Mouse (Mus musculus): ENCODE measurements around the gene Gnl2. TPM values are rescaled to one million over a fixed set of nuclear protein-coding genes. Genes with fewer than 3 reads are reported as not detected.

Gene Gnl2
- 61.3 and 94.7 TPM in 2 replicates for polyA plus RNA-seq (2012; rRNA removed)
- polyA plus RNA-seq (2014; fragmentation: Nextera tagmentation; extraction: Ambion mirVana) = 74.1 and 76.2 TPM in 2 replicates

DNA sequence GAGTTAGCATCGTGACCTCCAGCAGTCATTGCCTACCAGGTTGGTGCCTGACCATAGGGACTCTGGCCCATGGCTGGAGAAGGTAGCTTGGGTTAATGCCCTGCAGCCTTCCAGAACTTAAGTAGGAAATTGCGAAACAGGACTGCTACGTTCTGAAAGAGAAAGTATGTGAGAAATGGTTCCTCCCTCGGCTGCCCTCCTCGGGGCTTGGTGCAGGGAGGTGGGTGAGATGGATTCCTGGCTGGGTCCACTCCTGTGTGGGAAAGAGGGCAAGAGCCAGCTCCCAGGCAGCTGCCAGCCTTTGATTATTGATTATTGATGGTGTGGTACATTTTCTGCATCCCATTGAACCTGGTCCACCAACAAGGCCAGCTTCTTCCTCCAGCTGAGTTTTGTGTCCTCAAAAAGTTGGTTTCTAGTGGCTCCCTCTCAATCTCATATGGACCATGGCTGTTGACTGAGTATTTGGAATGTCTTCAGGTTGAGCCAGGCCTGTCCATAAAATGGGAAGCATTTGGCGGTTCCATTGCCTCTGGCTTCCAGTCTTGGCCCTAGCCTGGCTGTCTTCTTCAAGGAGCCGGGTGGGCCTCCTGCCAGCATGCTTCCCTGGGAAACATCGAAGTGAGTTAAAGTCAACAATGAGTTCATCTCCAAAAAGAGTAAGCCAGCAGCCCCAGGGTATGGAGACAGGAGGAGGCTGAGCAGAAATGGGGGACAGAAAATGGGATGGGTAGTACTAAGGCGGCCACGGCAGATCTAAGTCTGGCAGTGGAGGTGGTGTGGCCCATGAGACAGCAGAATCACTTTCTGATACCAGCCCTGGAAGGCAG is at the start of gene Gnl2:
Gene Gnl2, plus strand, starts transcription at position 780 of the 830 bp plus-strand sequence.
- WGBS = 84% methylated on average over 10 of the region's 10 CpGs
- Histone ChIP-seq H3K36me3 (ENCODE audit: control insufficient read depth, insufficient read depth, low read length) (no peaks in the 10 kb centered on the region), H3K27me3 (ENCODE audit: control insufficient read depth, insufficient read depth, low read length) (0 out of 2 replicates have a peak, but pooled peaks cover 4% of the 10 kb centered on the region), H3K27ac (replicated peaks; ENCODE audit: low read depth, low read length) (no peak within 1 kb of the TSS), H3K4me2 (replicated peaks; ENCODE audit: low read depth, low read length, severe bottlenecking) (no peak within 1 kb of the TSS), H3K9me3 (ENCODE audit: control insufficient read depth, low read length) (no peaks in the 10 kb centered on the region), H3K4me3 (replicated peaks; ENCODE audit: low read length) (no peak within 1 kb of the TSS), H3K9ac (ENCODE audit: low read depth, low read length, severe bottlenecking) (no peak within 1 kb of the TSS), H3K4me1 (ENCODE audit: control insufficient read depth, insufficient read depth, low read length) (no peaks in the 10 kb centered on the region)
- DNase-seq (ENCODE audit: low spot score) = no peak
- TF ChIP-seq POLR2A (IDR thresholded peaks at IDR 0.05; ENCODE audit: borderline replicate concordance, extremely low read depth, insufficient read depth, insufficient read length) = no peak
- ATAC-seq (ENCODE audit: low FRiP score, low read depth) = no peak

DNA sequence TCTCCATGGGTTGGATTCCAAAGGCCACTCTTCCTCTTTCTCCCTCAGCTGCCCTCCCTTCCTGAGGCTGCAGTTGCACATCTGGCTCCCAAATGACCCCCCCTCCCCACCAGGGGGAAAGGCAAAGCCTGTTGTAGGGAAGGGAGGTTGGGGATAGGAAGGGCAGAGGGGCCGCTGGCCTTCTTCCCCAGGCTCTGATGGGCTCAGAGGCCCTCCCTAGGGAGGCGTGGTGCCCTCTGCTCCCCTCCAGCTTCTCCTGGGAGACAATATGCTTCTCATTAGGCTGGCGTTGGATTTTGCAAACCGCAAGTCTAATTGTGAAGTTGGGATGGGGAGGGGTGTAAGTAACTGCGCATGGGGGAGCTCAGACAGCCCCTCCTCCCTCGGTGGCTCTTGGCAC is 47.7 kb upstream of the Gnl2 start:
- H3K9me3 ChIP-seq (ENCODE audit: control insufficient read depth, low read length) = no peaks in the 10 kb centered on the region
- no peak overlapping the region for H3K9ac ChIP-seq (ENCODE audit: low read depth, low read length, severe bottlenecking)
- no peak overlapping the region for H3K4me2 ChIP-seq (replicated peaks; ENCODE audit: low read depth, low read length, severe bottlenecking)
- no peak overlapping the region for H3K27ac ChIP-seq (replicated peaks; ENCODE audit: low read depth, low read length)
- no peak overlapping the region for H3K4me3 ChIP-seq (replicated peaks; ENCODE audit: low read length)
- peaks cover 15% of the 10 kb centered on the region for H3K4me1 ChIP-seq (ENCODE audit: control insufficient read depth, insufficient read depth, low read length)
- DNase-seq (ENCODE audit: low spot score) (no peak), ATAC-seq (ENCODE audit: low FRiP score, low read depth) (no peak)
- WGBS = 17% methylated on average over 6 of the region's 6 CpGs
- no peak for TF ChIP-seq POLR2A (IDR thresholded peaks at IDR 0.05; ENCODE audit: borderline replicate concordance, extremely low read depth, insufficient read depth, insufficient read length)
- peaks cover 9% of the 10 kb centered on the region; the same call in 1 of the 2 replicates for H3K27me3 ChIP-seq (ENCODE audit: control insufficient read depth, insufficient read depth, low read length)
- no peaks in the 10 kb centered on the region for H3K36me3 ChIP-seq (ENCODE audit: control insufficient read depth, insufficient read depth, low read length)

DNA sequence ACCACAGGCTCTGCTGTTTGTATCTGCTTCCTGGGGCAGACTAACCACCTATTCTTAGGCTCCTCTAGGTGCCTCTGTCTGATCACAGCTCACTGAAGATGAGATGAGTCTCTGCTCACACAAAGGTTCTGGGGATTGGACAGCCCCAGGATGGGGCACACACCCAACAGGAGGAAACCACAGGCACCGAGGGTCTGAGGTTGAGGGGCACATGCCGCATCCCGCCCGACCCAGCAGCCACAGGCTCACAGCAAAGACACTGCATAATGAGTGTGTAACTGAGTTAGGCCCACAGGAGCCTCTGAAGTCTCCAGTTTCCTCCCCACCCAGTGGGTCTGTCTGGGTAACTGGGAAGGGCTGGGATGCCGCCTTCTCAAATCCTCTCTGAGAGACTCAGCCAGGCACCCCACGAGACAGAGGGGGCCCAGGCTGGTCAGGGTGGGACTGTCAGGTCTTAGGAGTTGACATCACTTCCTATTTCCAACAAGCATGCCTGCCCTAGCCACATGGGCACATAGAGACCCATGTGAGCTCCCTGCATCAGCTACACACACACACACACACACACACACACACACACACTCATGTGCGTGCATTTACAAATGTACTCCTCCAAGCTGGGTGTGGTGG is 47.1 kb upstream of the Gnl2 start:
- no peak for ATAC-seq (ENCODE audit: low FRiP score, low read depth)
- Histone ChIP-seq H3K4me2 (replicated peaks; ENCODE audit: low read depth, low read length, severe bottlenecking) (no peak overlapping the region), H3K4me1 (ENCODE audit: control insufficient read depth, insufficient read depth, low read length) (peaks cover 15% of the 10 kb centered on the region)

DNA sequence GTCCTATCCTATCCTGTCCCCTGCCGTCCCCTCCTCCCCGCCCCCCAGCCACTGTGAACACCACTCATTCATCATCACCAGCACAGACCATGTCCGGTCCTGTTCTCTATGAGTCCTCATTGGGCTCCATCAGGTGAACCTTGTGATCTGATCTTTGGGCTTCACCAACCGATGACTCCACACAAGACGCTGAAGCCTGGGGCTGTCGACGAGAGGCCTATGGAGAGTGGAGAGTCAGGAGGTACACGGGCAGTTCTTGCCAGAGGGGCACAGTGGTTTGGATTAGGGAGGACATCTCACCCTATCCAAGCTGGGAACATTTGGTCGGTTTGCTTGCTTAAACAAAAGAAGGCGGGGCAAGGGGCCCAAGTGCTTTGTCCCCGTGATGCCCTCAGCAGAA is 46.2 kb upstream of the Gnl2 start:
- Histone ChIP-seq H3K4me2 (replicated peaks; ENCODE audit: low read depth, low read length, severe bottlenecking) (no peak overlapping the region), H3K4me3 (replicated peaks; ENCODE audit: low read length) (no peak overlapping the region), H3K36me3 (ENCODE audit: control insufficient read depth, insufficient read depth, low read length) (no peaks in the 10 kb centered on the region), H3K27ac (replicated peaks; ENCODE audit: low read depth, low read length) (no peak overlapping the region), H3K4me1 (ENCODE audit: control insufficient read depth, insufficient read depth, low read length) (peaks cover 15% of the 10 kb centered on the region), H3K27me3 (ENCODE audit: control insufficient read depth, insufficient read depth, low read length) (0 out of 2 replicates have a peak, but pooled peaks cover 4% of the 10 kb centered on the region), H3K9me3 (ENCODE audit: control insufficient read depth, low read length) (no peaks in the 10 kb centered on the region), H3K9ac (ENCODE audit: low read depth, low read length, severe bottlenecking) (no peak overlapping the region)
- 66% methylated on average over 11 of the region's 11 CpGs for WGBS
- DNase-seq (ENCODE audit: low spot score) = no peak
- no peak for ATAC-seq (ENCODE audit: low FRiP score, low read depth)
- TF ChIP-seq POLR2A (IDR thresholded peaks at IDR 0.05; ENCODE audit: borderline replicate concordance, extremely low read depth, insufficient read depth, insufficient read length) = no peak

More for the DNA sequence above, 47.1 kb upstream of the Gnl2 start:
- no peak overlapping the region for H3K27ac ChIP-seq (replicated peaks; ENCODE audit: low read depth, low read length)
- 49% methylated on average over 7 of the region's 7 CpGs for WGBS
- H3K27me3 ChIP-seq (ENCODE audit: control insufficient read depth, insufficient read depth, low read length) = 0 out of 2 replicates have a peak, but pooled peaks cover 6% of the 10 kb centered on the region
- H3K36me3 ChIP-seq (ENCODE audit: control insufficient read depth, insufficient read depth, low read length) = no peaks in the 10 kb centered on the region
- no peak for DNase-seq (ENCODE audit: low spot score)
- H3K9ac ChIP-seq (ENCODE audit: low read depth, low read length, severe bottlenecking) = no peak overlapping the region
- no peaks in the 10 kb centered on the region for H3K9me3 ChIP-seq (ENCODE audit: control insufficient read depth, low read length)
- H3K4me3 ChIP-seq (replicated peaks; ENCODE audit: low read length) = no peak overlapping the region
- TF ChIP-seq POLR2A (IDR thresholded peaks at IDR 0.05; ENCODE audit: borderline replicate concordance, extremely low read depth, insufficient read depth, insufficient read length) = no peak

DNA sequence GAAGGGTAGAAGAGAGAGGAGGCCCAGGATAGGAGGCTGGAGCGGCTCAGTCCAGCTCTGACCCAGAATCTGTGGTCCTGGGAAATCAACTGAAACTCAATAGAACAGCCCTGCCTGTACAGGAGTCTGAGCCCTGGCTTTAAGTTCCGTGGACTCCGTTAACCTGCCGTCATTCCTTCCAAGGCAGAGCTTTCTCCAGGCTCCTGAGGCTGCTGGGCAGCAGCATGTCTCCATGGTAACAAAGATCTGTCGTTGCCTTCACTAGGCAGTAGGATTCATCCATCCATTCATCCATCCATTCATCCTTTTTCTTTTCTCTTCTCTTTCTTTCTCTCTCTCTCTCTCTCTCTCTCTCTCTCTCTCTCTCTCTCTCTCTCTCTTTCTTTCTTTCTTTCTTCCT is 45.7 kb upstream of the Gnl2 start:
- DNase-seq (ENCODE audit: low spot score) = no peak
- no peaks in the 10 kb centered on the region for H3K27me3 ChIP-seq (ENCODE audit: control insufficient read depth, insufficient read depth, low read length)

More for the DNA sequence above, 45.7 kb upstream of the Gnl2 start:
- 22% methylated on average over 5 of the region's 5 CpGs for WGBS
- peaks cover 15% of the 10 kb centered on the region for H3K4me1 ChIP-seq (ENCODE audit: control insufficient read depth, insufficient read depth, low read length)
- H3K9me3 ChIP-seq (ENCODE audit: control insufficient read depth, low read length) = no peaks in the 10 kb centered on the region
- H3K27ac ChIP-seq (replicated peaks; ENCODE audit: low read depth, low read length) = no peak overlapping the region
- H3K4me3 ChIP-seq (replicated peaks; ENCODE audit: low read length) = no peak overlapping the region
- H3K4me2 ChIP-seq (replicated peaks; ENCODE audit: low read depth, low read length, severe bottlenecking) = no peak overlapping the region
- TF ChIP-seq POLR2A (IDR thresholded peaks at IDR 0.05; ENCODE audit: borderline replicate concordance, extremely low read depth, insufficient read depth, insufficient read length) = no peak
- no peak overlapping the region for H3K9ac ChIP-seq (ENCODE audit: low read depth, low read length, severe bottlenecking)
- H3K36me3 ChIP-seq (ENCODE audit: control insufficient read depth, insufficient read depth, low read length) = no peaks in the 10 kb centered on the region
- no peak for ATAC-seq (ENCODE audit: low FRiP score, low read depth)
